Mouse (Mus musculus): Measurements from ENCODE around the gene Clcn1. TPM values are rescaled to one million over a fixed set of nuclear protein-coding genes. Genes with fewer than 3 reads are reported as not detected.

Clcn1 gene
- polyA plus RNA-seq, 1 experiment from 2014 or later = 1.9 TPM

GRCm38 (mm10) chr6:42344255-42344654 is 57.8 kb downstream of the Clcn1 start:
- no peak for DNase-seq (ENCODE audit: low spot score)
- Histone ChIP-seq H3K9me3 (ENCODE audit: control insufficient read depth, low read length) (no peaks in the 10 kb centered on the region), H3K4me2 (replicated peaks) (no peak overlapping the region), H3K27me3 (ENCODE audit: control insufficient read depth, insufficient read depth, low read length) (no peaks in the 10 kb centered on the region), H3K36me3 (replicated peaks; ENCODE audit: control insufficient read depth, insufficient read depth) (no peaks in the 10 kb centered on the region), H3K9ac (no peak overlapping the region), H3K4me1 (replicated peaks; ENCODE audit: control insufficient read depth, insufficient read depth, low read length) (peaks cover 4% of the 10 kb centered on the region; the same call in 1 of the 2 replicates), H3K4me3 (replicated peaks; ENCODE audit: low read length) (no peak overlapping the region), H3K27ac (no peak overlapping the region)
- WGBS = 89% methylated on average over 1 of the region's 1 CpGs
- no peak for ATAC-seq (ENCODE audit: low FRiP score)

DNA sequence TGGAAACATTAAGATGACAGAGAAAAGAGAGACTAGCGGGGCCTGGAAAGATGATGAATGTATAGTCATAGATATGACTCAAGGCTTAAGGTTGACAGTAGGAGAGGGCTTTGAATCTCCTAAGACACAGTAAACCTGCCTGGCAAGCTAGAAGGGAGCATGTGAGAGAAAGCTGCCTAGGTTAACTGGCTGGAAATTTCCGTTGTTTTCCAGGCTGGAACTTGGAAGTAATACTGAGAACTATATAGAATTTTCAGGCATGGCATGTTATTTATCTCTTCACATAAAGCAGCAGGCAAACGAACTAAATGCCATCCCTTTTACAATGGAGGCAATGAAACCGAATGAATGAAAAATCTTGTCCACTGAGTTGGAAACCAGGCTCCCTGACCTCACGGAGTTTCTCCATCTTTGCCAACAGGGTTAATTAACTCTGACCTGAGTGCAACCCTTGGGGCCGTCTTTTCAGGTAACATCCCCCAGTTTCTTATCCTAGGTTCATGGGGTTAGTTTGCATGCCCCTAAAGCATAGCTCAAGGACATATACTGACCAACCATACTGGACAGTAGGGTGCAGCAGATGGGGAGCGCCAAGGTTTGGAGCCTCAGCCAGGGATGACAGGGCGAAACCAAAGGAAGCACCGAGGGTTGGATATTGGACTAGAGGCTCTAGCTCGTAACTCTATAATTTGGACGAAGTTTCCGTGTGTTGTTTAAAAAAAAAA is 62.0 kb downstream of the Clcn1 start:
- Histone ChIP-seq H3K9ac (0 out of 2 replicates have a peak overlapping the region, but pooled peaks have one; percentile 1), H3K9me3 (ENCODE audit: control insufficient read depth, low read length) (no peaks in the 10 kb centered on the region), H3K4me3 (replicated peaks; ENCODE audit: low read length) (peak overlapping the region; percentile 94), H3K4me2 (replicated peaks) (peak overlapping the region; percentile 83), H3K36me3 (replicated peaks; ENCODE audit: control insufficient read depth, insufficient read depth) (0 out of 2 replicates have a peak, but pooled peaks cover 11% of the 10 kb centered on the region), H3K27ac (no peak overlapping the region), H3K27me3 (ENCODE audit: control insufficient read depth, insufficient read depth, low read length) (no peaks in the 10 kb centered on the region), H3K4me1 (replicated peaks; ENCODE audit: control insufficient read depth, insufficient read depth, low read length) (peaks cover 17% of the 10 kb centered on the region)
- ATAC-seq (ENCODE audit: low FRiP score) (no peak), DNase-seq (ENCODE audit: low spot score) (no peak)
- 35% methylated on average over 12 of the region's 12 CpGs for WGBS

DNA sequence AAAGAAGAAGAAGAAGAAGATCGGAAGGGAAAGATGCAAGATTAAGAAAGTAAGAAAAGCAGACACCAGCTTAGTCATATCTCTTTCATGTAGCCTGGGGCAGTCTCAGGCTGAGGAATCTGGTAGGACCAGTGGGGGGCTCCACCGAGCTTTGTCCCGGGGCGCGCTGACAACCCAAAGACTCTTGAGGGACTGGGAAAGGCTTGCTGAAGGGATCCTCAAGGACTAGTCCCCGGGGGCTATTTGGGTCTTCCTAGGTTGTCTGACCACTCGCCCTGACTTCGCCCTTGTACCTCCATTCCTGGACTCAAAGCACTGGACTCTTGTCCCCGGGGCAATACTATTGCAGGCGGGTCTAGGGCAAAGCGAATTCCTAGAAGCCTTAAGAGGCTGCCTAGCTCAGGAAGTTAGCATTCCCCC is 62.5 kb downstream of the Clcn1 start:
- peak; percentile 9; the same call in 1 of the 2 replicates for ATAC-seq (ENCODE audit: low FRiP score)
- WGBS = under 1% methylated on average over 11 of the region's 11 CpGs
- Histone ChIP-seq H3K4me1 (replicated peaks; ENCODE audit: control insufficient read depth, insufficient read depth, low read length) (peaks cover 18% of the 10 kb centered on the region), H3K4me2 (replicated peaks) (peak overlapping the region; percentile 83), H3K4me3 (replicated peaks; ENCODE audit: low read length) (peak overlapping the region; percentile 94), H3K9me3 (ENCODE audit: control insufficient read depth, low read length) (no peaks in the 10 kb centered on the region), H3K27me3 (ENCODE audit: control insufficient read depth, insufficient read depth, low read length) (no peaks in the 10 kb centered on the region), H3K36me3 (replicated peaks; ENCODE audit: control insufficient read depth, insufficient read depth) (0 out of 2 replicates have a peak, but pooled peaks cover 11% of the 10 kb centered on the region), H3K27ac (peak overlapping the region; percentile 79), H3K9ac (peak overlapping the region; percentile 91)
- DNase-seq (ENCODE audit: low spot score) = peak; percentile 69

GRCm38 (mm10) chr6:42349426-42350020 is 63.0 kb downstream of the Clcn1 start, which contains the start of gene Zyx:
TSS of gene Zyx (plus strand) at chr6:42349630.
- WGBS = under 1% methylated on average over 26 of the region's 36 CpGs
- 0 out of 2 replicates have a peak, but pooled peaks cover 11% of the 10 kb centered on the region for H3K36me3 ChIP-seq (replicated peaks; ENCODE audit: control insufficient read depth, insufficient read depth)
- ATAC-seq (ENCODE audit: low FRiP score) = peak; percentile 93
- peak within 1 kb of the TSS; percentile 83 for H3K4me2 ChIP-seq (replicated peaks)
- H3K9ac ChIP-seq = peak within 1 kb of the TSS; percentile 91
- H3K27ac ChIP-seq = peak within 1 kb of the TSS; percentile 79
- peaks cover 22% of the 10 kb centered on the region for H3K4me1 ChIP-seq (replicated peaks; ENCODE audit: control insufficient read depth, insufficient read depth, low read length)
- no peaks in the 10 kb centered on the region for H3K27me3 ChIP-seq (ENCODE audit: control insufficient read depth, insufficient read depth, low read length)
- DNase-seq (ENCODE audit: low spot score) = peak; percentile 73
- H3K9me3 ChIP-seq (ENCODE audit: control insufficient read depth, low read length) = no peaks in the 10 kb centered on the region
- peak within 1 kb of the TSS; percentile 94 for H3K4me3 ChIP-seq (replicated peaks; ENCODE audit: low read length)

- H3K4me1 ChIP-seq (replicated peaks; ENCODE audit: control insufficient read depth, insufficient read depth, low read length) = peaks cover 22% of the 10 kb centered on the region
- under 1% methylated on average over 46 of the region's 72 CpGs for WGBS
- peak; percentile 78 for DNase-seq (ENCODE audit: low spot score)
Observed at GRCm38 (mm10) chr6:42350021-42350967, 63.8 kb downstream of the Clcn1 start.

DNA sequence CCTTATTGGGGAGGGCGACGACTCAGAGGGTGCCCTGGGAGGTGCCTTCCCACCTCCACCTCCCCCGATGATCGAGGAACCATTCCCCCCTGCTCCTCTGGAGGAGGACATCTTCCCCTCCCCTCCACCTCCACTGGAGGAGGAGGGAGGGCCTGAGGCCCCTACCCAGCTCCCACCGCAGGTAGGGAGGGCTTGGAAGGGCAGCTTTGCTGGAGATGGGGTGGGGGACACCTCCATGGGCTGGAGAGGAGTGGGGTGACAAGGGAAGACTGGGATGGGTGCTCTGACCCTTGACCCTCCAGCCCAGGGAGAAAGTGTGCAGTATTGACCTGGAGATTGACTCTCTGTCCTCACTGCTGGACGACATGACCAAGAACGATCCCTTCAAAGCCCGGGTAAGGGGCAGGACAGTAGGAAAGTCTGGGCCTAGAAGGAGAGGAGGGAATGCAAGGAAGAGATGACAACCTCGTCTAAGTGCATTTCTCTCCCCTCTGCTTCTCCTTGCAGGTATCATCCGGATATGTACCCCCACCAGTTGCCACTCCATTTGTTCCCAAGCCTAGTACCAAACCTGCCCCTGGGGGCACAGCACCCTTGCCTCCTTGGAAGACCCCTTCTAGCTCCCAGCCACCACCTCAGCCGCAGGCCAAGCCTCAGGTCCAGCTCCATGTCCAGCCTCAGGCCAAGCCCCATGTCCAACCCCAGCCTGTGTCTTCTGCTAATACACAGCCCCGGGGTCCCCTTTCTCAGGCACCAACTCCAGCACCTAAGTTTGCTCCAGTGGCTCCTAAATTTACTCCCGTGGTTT is 64.7 kb downstream of the Clcn1 start:
- WGBS = 38% methylated on average over 13 of the region's 13 CpGs
- H3K4me1 ChIP-seq (replicated peaks; ENCODE audit: control insufficient read depth, insufficient read depth, low read length) = peaks cover 22% of the 10 kb centered on the region

More at GRCm38 (mm10) chr6:42350021-42350967, 63.8 kb downstream of the Clcn1 start:
- peak overlapping the region; percentile 94 for H3K4me3 ChIP-seq (replicated peaks; ENCODE audit: low read length)
- no peaks in the 10 kb centered on the region for H3K27me3 ChIP-seq (ENCODE audit: control insufficient read depth, insufficient read depth, low read length)
- H3K36me3 ChIP-seq (replicated peaks; ENCODE audit: control insufficient read depth, insufficient read depth) = peaks cover 15% of the 10 kb centered on the region; the same call in 1 of the 2 replicates
- ATAC-seq (ENCODE audit: low FRiP score) = peak; percentile 63
- no peaks in the 10 kb centered on the region for H3K9me3 ChIP-seq (ENCODE audit: control insufficient read depth, low read length)
- peak overlapping the region; percentile 79 for H3K27ac ChIP-seq
- peak overlapping the region; percentile 83 for H3K4me2 ChIP-seq (replicated peaks)
- H3K9ac ChIP-seq = peak overlapping the region; percentile 91

GRCm38 (mm10) chr6:42351776-42352485 is 65.4 kb downstream of the Clcn1 start:
- Histone ChIP-seq H3K27ac (no peak overlapping the region), H3K4me3 (replicated peaks; ENCODE audit: low read length) (0 out of 2 replicates have a peak overlapping the region, but pooled peaks have one; percentile 0), H3K9ac (no peak overlapping the region), H3K27me3 (ENCODE audit: control insufficient read depth, insufficient read depth, low read length) (no peaks in the 10 kb centered on the region), H3K4me1 (replicated peaks; ENCODE audit: control insufficient read depth, insufficient read depth, low read length) (peaks cover 22% of the 10 kb centered on the region), H3K4me2 (replicated peaks) (no peak overlapping the region), H3K9me3 (ENCODE audit: control insufficient read depth, low read length) (no peaks in the 10 kb centered on the region), H3K36me3 (replicated peaks; ENCODE audit: control insufficient read depth, insufficient read depth) (peaks cover 31% of the 10 kb centered on the region)
- DNase-seq (ENCODE audit: low spot score) (no peak), ATAC-seq (ENCODE audit: low FRiP score) (no peak)
- 88% methylated on average over 7 of the region's 7 CpGs for WGBS

More for the DNA sequence above, 64.7 kb downstream of the Clcn1 start:
- DNase-seq (ENCODE audit: low spot score) (no peak), ATAC-seq (ENCODE audit: low FRiP score) (no peak)
- Histone ChIP-seq H3K4me3 (replicated peaks; ENCODE audit: low read length) (peak overlapping the region; percentile 94), H3K4me2 (replicated peaks) (peak overlapping the region; percentile 83), H3K9me3 (ENCODE audit: control insufficient read depth, low read length) (no peaks in the 10 kb centered on the region), H3K36me3 (replicated peaks; ENCODE audit: control insufficient read depth, insufficient read depth) (peaks cover 24% of the 10 kb centered on the region), H3K27me3 (ENCODE audit: control insufficient read depth, insufficient read depth, low read length) (no peaks in the 10 kb centered on the region), H3K9ac (peak overlapping the region; percentile 91), H3K27ac (no peak overlapping the region)

DNA sequence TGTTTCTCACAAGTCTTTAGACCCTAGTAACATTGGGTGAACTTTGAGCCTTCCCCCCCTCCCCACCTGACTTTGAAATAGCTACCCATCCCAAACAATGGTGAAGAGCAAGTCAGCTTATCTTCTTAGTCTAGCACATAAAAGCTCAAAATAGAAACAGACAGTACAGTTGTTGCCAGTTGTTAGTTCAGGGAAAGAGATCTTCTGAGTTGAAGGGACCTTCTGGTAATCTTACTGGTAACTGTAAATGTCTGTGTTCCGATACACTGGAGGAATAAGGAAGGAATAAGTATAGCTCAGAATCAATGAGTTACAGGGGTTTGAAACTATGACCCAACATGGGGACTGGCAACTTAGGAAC is 66.0 kb downstream of the Clcn1 start:
- H3K4me3 ChIP-seq (replicated peaks; ENCODE audit: low read length) = no peak overlapping the region
- H3K9ac ChIP-seq = no peak overlapping the region
- H3K36me3 ChIP-seq (replicated peaks; ENCODE audit: control insufficient read depth, insufficient read depth) = peaks cover 37% of the 10 kb centered on the region
- no peak for DNase-seq (ENCODE audit: low spot score)
- H3K27ac ChIP-seq = no peak overlapping the region
- no peaks in the 10 kb centered on the region for H3K27me3 ChIP-seq (ENCODE audit: control insufficient read depth, insufficient read depth, low read length)
- H3K9me3 ChIP-seq (ENCODE audit: control insufficient read depth, low read length) = no peaks in the 10 kb centered on the region
- ATAC-seq (ENCODE audit: low FRiP score) = no peak
- H3K4me1 ChIP-seq (replicated peaks; ENCODE audit: control insufficient read depth, insufficient read depth, low read length) = peaks cover 22% of the 10 kb centered on the region
- WGBS = 97% methylated on average over 1 of the region's 1 CpGs
- no peak overlapping the region for H3K4me2 ChIP-seq (replicated peaks)
